Mouse (Mus musculus) gastrocnemius, postnatal 4 days (tissue): ENCODE measurements around the gene Gm45713. TPM values are rescaled to one million over a fixed set of nuclear protein-coding genes. Genes with fewer than 3 reads are reported as not detected.
"Not testable (repeated sequence)": the region's sequence is repeated elsewhere in the genome, so short reads cannot be mapped to it uniquely, and the experiment has no call there.

Experiments
- DNase-seq, 2 experiments: peaks; one replicate each; pipeline ENCODE4 v3.0.0; 2021 to 2022; ENCODE audit warnings: low spot score in 2 of 2, mixed read lengths in 2 of 2
- long read RNA-seq, 2 experiments: library from polyadenylated mRNA; stranded (forward); transcript quantifications; one replicate each; pipeline ENCODE4 v2.0.0; 2021
- total RNA-seq, 2 experiments: library from RNA; stranded (reverse); gene quantifications; 2 replicates each; pipeline ENCODE4 v1.2.3; 2021

The Gm45713 gene
- under 1 TPM in 1 of 2 experiments, not detected in 1; 0.34 TPM for total RNA-seq
- long read RNA-seq, experiment 1, partial matches to known transcripts, result 33 of 36 reads
- long read RNA-seq, experiment 1, other reads (novel, unspliced or antisense), result 3 of 36 reads
- long read RNA-seq, experiment 2, partial matches to known transcripts, result 20 of 21 reads
- long read RNA-seq, experiment 2, other reads (novel, unspliced or antisense), result 1 of 21 reads

DNA sequence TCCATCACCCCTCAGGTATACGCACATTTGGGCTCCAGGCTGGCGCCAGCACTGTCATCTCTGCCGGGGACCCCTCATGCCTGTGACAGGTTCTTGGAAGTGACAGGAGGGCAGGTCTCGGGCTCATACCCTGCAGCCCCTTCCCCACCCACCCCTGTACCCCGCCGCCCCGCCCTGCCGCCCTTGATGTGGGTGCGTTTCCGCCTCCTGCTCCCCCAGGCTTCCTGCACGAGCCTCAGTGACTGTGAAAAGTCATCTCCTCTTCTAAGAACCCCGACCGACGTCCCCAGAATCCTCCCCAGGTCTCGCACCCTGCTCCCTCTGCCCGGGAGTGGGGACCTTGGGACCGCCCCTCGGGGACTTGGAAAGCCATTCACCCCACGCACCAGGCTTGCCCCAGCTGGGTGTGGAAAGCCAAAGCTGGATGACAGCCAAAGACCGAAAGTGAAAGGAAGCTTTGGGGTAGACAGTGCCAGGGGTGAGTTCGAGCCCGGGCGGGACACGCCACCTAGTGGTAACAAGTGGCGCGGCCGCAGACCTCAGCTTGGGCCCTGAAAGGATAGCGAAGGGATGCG, at the start of gene Gm45713, which contains the start of gene Flt3l:
Gene Gm45713, minus strand, starts transcription at position 239 of the 575 bp plus-strand sequence.
Gene Flt3l, minus strand, starts transcription at position 440 of the 575 bp plus-strand sequence.
- DNase-seq, result peak; percentile 88 to 92

DNA sequence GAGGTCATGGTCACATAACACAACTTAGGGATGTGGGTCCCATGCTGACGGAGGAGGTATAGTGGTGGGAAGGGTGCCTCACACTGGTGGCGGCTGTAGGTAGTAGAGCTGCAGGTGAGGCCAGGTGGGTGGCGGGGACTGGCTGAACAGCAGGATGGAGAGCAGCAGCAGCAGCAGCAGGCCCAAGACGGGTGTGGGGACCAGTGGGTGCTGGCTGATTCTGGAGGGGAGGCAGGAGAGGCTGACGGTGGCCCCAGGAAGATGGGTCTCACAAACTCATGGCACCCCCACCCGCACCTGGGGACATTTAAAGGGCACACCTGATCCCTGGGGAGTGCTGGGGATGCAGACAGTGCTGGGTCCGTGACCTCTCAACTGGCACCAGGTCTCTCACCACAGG, 47.6 kb upstream of the Gm45713 start:
- DNase-seq, result no peak

DNA sequence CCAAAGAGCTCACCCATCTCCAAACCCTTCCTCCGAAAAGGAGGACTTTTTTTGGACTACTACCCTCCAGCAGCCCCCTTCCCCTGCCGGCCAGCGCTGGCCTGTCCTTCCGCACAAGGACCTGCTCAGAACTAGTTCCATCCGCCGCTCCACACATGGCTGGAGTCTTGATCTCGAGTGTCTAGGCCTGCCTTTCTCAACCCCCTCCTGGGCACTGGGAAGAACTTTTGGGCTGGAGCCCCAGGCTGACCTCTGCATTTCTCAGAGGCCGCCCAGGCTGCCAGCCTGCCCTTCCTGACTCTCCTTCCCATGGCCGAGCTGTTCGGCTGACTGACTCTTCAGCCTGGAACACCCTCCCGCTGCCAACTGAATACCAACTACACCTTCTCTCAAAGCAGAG, 46.6 kb upstream of the Gm45713 start:
- DNase-seq, result no peak

DNA sequence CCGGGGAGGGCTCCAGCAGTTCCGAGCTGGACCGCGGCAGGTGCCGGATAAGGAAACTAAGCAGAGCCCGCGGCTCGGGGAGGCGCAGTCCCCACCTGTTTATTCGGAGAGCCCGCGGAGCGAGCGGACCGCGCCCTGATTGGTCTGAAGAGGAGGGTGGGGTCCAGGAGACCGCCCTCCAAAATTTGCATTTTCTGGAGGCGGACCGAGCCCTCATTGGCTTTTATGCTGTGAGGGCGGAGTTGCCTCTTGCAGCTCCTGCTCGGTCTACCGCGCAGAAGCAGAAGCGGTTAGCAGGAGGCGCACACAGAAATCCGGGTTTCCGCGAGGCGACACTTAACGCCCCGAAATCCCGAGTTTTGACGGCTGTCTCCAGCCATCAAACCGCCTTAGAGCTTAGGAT, 46.2 kb upstream of the Gm45713 start:
- peak; percentile 51 to 79 for DNase-seq

DNA sequence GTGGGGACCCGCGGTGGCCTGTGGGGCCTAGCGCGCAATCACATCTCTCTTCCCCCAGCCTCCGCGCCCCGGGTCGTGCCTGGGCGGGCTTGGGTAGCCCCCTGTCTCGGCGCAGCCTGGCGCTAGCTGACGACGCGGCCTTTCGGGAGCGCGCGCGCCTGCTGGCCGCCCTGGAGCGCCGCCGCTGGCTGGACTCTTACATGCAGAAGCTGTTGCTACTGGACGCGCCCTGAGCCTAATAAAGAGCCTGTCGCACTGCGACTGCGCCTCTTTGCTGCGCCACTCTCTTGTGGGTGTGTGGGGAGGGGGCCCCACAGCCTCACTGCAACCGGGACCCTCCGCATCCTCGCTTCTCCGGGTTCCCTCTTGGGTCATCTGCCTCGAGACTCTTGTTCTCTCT, 45.5 kb upstream of the Gm45713 start:
- no peak for DNase-seq

DNA sequence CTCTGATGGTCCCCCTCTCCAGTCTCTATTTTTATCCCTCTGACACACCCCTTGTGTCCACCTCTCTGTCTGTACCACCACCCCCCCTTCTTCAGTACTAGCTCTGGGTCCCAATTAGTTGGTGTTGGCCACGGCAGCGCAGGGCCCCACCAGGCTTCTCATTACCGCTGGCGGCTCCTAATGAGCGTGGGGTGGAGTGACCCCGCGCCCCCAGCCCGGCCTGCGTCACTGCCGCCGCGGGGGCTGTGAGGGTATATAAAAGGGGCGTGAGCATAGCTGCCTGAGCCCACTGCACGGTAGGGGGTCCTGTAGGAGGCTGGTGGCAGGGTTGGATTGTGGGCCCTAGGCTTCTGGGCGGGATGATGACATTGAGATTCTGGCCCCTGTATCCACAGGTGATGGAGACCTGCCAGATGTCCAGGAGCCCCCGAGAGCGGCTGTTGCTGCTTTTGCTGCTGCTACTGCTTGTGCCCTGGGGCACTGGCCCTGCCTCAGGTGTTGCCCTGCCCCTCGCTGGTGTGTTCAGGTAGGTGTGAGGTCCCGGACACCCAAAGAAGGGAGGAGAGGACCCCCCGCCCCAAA, 45.0 kb upstream of the Gm45713 start, which contains the start of gene Pth2:
Gene Pth2, plus strand, starts transcription at position 100 of the 582 bp plus-strand sequence.
- no peak for DNase-seq

DNA sequence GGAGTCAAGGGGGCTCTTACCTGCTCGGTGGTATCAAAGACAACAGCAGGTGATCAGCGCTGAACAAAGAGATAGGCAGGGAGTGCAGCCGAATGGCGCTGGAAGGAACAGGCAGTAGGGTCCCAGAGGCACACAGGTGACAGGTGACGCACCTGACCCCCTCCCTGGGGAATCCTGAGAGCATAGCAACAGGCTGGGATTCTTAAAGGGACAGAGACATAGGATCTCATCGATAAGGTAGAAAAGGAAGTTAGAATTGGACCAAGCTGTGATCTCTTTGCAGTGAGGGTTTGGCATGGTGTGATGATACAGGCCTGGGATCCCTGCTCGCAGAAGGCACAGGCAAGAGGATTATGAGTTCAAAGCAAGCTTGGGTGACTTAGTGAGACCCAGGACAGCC, 43.4 kb upstream of the Gm45713 start, which contains the start of gene Gfy:
Gene Gfy, minus strand, starts transcription at position 101 of the 400 bp plus-strand sequence.
- DNase-seq, result no peak

DNA sequence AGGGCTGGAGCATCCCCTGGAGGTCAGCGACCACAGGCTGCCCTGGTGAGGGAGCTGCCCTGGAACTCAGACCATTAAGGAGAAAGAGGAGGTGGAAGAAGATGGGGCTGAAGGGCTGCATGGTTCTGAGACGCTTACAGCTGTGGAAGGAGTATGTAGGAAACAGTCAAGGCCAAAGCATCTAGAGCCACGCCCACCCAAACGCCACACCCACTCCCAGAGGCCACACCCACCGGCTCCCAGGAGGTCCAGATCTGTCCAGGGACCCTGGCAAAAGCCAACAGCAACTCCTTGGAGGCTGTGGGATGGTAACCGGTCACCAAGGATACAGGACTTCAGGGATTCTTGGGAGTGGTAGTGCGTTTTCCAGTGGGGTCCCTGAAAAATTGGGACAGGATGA, 42.5 kb upstream of the Gm45713 start:
- DNase-seq, result no peak

DNA sequence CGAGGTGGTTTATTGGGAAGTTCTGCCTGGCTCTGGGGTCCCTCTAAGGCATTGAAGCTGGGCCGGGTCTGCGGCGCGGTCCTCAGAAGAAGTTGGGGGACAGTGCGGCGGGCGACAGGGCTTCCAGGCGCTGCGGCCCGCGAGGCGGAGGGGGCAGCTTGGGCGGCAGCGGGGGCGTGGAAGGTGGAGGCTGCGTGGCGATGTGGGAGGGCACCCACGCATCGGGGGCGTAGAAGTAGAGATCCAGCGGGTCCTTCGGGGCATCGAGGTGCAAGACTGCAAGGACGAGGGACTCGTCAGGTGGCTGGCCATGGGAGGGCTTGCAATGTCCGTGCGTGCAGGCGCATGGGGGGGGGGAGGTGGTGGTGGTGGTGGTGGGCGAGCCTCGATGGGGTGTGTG, 40.3 kb upstream of the Gm45713 start:
- DNase-seq, result no peak

DNA sequence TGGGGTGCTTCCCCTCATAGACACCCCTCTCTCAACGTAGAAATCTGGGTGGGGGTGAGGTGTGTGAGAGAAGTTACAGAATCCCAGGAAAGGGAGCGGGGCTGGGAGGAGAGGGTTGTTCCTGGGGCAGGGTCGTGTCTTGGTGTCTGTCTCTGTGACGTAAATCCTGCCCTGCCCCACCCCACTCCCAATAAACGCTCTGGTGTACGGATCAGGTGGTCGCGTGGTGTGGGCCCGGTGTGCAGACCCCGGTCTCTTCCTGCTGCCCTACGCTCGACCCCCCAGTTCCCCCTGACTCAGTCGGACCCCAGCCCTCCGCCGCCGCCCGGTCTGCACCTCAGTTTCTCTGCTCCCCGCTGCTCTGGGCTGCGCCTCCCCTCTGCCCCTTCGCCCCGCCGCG, 39.9 kb upstream of the Gm45713 start:
- no peak for DNase-seq

DNA sequence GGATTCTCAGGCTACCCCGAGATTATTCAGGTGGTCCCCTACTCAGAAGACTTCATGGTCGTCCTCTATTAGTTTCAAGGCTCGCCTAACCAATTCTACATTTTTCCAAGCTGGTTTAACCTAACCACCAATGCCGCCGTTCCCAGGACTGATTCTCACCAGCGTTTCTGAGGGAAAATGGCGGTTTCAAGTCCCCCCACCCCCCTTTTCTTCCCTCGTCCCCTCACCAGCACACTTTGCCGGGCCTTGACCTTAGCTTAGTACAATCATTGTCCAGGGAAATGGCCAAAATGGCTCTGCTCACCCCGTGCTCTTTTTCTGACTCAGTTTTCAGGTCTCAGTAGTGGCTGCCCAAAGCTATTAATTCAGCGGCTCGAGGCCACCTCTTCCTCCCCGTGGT, 39.4 kb upstream of the Gm45713 start:
- DNase-seq, result no peak

DNA sequence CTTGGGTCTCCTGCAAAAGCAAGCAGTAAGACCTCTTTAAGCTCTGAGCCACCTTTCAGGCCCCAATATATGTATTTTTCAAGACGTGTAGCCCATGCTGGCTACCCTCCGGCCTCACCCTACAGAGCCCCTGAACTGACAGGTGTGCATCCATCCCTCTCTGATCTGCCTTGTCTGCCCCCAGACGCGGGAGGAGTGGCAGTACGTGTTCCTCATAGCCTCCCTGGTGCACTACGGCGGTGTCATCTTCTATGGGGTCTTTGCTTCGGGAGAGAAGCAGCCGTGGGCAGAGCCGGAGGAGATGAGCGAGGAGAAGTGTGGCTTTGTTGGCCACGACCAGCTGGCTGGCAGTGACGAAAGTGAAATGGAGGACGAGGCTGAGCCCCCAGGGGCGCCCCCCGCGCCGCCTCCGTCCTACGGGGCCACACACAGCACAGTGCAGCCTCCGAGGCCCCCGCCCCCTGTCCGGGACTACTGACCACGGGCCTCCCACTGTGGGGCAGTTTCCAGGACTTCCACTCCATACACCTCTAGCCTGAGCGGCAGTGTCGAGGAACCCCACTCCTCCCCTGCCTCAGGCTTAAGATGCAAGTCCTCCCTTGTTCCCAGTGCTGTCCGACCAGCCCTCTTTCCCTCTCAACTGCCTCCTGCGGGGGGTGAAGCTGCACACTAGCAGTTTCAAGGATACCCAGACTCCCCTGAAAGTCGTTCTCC, 38.7 kb upstream of the Gm45713 start:
- no peak for DNase-seq

DNA sequence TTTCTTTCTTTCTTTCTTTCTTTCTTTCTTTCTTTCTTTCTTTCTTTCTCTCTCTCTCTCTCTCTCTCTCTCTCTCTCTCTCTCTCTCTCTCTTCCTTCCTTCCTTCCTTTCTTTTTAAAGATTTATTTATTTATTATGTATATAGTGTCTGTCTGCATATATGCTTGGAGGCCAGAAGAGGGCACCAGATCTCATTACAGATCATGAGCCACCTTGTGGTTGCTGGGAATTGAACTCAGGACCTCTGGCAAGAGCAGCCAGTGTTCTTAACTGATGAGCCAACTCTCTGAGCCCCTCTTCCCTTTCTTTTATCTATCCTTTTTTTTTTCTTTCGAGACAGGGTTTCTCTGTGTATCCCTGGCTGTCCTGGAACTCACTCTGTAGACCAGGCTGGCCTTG, 37.7 kb upstream of the Gm45713 start:
- DNase-seq, result not testable (repeated sequence)

DNA sequence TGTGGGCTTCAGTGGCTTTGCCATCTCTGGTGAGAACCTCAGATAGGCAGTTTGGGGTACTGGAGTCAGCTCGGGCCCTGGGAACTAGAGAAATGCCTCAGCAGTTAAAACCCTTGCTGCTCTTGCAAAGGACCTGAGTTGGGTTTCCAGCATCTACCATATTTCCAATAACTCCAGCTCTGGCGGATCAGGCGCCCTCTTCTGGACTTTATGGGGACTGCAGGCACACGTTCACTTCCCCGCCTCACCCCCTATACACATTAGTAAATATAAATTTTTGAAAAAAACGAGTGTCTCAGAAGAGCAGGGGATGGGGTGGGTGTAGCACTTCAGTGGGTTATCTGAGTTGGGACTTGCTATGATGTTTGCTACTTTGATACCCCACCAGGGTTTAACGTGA, 36.9 kb upstream of the Gm45713 start:
- no peak for DNase-seq

DNA sequence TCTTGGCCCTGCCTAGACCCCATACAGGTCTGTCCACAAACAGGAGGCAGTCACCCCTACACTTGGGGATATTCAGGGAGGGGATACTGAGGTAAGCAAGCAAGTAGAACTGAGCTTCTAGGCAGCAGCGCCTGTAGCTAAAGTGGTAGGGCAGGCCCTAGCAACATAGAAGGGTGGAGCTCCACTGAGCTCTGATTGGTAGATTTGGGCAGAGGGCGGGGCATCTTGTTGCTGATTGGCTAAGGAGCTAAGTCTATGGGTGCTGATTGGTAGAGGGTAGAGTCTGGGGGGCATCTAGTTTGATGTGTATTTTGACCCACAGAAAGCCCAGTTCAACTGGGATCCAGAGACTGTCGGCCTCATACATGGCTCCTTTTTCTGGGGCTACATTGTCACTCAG, 33.5 kb upstream of the Gm45713 start:
- no peak for DNase-seq

DNA sequence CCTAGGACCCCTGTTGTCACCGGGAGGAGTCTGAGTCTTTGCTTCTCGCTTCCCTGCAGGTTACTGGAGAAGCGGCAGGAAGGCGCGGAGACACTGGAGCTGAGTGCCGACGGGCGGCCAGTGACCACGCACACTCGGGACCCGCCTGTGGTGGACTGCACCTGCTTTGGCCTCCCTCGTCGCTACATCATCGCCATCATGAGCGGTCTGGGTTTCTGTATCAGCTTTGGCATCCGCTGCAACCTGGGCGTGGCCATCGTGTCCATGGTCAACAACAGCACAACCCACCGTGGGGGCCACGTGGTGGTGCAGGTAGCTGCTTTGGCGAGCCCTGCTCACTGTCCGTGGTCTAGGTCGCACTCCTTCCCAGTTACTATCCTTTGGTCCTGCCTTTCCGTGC, 32.6 kb upstream of the Gm45713 start:
- no peak for DNase-seq

DNA sequence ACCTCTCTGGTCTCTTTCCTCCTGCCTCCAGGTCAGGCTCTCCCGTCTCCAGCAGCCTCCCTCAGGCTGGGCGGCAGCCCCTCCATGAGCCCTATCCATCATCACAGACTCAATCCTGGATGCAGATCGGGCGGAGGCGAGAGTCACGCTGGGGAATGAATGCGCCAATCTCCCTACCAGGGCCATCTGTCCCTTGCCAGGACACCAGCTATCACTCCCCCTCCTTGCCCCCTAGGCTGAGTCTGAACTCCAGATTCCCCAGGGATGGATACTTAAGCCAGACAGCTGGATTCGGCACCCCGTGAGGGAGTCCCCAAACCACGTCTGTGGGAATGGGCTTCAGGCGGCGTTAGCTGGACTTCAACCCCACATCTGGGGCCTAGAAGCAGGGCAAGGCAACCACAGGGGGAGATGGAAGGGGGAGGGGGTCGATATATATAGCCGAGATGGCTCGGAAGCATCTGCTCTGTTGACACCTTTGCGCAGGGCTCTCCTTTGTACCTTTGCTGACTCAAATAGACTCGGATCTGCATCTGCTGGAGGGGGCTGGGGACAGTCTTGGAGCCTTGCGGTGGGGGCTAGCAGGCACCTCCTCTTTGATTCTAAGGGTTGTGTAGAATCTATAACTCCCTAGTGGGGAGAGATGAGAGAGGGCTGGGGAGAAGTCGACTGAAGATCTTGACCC, 31.9 kb upstream of the Gm45713 start:
- no peak for DNase-seq

DNA sequence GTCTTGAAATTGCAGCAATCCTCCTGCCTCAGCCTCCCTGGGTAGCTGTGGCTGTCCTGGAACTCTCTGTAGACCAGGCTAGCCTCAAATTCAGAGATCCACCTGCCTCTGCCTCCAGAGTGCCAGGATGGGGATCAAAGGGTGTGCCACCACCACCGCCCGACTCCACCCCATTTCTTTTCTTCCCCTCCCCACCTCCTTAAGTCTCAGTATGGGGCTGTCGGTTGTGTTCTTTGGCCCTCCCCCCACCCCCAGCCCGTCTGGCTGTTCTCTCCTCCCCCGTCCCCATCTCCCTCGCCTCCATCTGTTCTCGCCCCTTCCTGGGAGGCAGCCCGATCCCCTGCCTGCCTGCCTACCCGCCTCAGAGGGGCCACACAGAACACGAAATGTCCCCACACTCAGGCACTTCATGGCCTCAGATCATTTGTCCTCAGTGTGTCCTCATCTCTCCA, 30.9 kb upstream of the Gm45713 start:
- DNase-seq, result no peak

DNA sequence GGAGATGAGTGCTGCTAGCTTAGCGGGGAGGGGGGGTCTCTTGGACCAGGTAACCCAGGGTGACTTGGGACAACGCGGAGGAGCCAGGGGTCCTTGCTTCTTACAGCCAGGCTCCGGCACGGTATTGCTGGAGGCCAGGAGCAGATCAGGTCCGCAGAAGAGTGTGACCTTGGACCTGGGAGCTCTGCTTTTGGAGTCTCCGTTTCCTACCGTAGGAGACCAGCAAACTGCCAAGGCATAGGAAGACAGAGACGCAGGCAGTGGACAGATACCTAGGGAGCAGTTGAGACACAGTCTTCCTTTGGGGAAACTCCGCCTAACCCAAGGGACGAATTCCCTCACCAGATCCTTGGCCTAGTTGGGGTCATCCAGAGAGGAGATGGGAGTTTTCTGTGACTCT, 29.7 kb upstream of the Gm45713 start:
- no peak for DNase-seq

DNA sequence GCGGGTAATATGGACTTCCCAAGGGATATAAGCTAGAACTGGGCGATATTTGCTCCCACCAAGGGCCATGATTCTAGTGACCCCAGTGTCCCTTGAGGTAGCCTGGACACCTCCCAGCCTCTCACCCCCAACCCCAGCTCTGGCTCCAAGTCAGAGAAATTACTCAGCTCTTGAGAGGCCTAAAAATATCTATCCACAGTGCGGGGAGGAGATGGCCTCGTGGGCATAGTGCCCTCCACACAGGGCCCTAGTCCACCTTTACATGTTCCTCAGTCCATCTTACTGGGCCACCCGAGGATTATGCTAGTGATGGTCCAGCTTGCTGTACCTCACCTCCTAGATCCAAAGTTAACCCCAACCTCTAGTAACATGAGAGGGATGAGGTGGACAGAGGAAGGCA, 28.8 kb upstream of the Gm45713 start:
- DNase-seq, result no peak

DNA sequence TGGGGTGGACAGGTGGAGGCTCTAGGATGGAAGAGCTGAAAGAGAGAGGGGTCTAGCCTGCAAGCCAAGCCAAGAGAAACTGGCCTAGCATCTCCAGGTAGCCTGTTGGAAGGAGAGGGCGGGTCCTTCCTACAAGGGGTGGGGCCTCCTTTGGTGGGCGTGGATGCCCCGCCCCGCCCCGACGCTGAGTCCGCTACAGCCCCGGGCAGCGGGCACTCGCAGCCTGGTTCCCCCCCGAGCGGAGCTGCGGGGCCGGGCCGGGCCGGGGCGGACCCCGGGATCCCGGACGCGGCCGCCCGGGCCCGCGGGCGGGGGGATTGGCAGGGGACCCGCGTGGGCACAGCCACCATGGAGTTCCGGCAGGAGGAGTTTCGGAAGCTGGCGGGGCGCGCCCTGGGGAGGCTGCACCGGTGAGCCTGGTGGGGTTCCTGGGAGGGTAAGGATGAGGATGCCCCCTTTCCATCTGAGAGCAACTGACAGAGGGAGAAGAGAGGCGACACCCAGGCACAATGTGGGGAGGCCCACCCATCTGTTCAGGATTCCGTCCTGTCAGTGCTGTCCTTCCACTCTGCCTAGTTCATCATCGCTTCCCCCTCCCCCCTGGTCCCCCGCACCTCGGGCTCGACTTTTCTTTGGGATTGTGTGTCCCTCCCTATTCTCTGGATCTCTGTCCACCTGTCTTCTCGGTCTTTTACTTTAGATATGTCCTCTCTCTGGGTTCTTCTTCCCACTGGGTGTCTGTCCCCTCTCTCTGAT, 27.9 kb upstream of the Gm45713 start, which contains the start of gene Slc17a7:
Gene Slc17a7, plus strand, starts transcription at position 215 of the 756 bp plus-strand sequence.
- DNase-seq, result no peak
